Mouse (Mus musculus) gonadal fat pad, adult 2 months (tissue): ENCODE measurements at regions not wholly inside any gene's neighbourhood (a gene's known extent, or its start where the extent isn't known, plus 50 kb on each side); places are given as distances from the start of the nearest gene placed in this dataset.
A peak's percentile ranks its signal among the peaks of the same experiment; 100 is the strongest.

Source experiments
- DNase-seq: peaks from one replicate; pipeline ENCODE4 v3.0.0-alpha.2; 2012; ENCODE audit warnings: low read depth

DNA sequence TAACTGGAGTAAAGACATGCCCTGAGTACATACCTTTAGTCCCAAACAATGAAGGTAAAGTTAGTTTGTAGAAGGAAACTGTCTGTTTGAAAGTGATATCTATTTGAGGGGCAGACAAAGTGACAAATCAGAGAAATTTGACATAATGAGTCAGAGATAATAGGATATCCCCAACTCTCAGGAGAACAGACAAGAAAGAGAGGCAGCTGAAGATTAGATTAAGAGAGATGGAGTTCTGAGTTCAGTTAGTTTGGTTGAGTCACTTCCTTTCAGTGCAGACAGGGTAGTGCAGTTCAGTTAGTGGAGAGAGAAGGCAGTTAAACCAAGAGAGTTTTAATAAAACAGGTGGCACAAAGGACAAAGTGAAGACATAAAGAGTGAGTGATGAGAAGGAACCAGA, 477.4 kb upstream of the Diaph2 start:
- DNase-seq = no peak

DNA sequence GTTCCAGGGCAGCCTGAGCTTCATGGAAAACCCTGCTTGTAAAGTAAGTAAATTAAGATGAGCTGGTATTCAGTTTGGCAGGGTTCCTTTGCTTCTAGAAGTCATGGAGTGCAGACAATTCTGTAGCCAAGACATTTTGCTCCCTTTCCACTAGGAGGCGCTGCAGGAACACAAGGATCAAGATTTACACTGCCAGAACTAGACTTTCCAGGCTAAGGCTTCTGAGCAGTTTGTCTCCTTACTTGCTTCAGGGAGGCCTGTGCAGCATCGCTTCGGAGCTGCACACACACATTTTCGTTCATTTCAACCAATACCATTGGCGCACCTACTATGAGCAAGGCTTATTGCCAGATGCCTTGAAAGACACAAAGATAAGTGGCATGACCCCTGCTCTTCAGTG, 445.6 kb upstream of the Diaph2 start:
- peak; percentile 1 for DNase-seq

DNA sequence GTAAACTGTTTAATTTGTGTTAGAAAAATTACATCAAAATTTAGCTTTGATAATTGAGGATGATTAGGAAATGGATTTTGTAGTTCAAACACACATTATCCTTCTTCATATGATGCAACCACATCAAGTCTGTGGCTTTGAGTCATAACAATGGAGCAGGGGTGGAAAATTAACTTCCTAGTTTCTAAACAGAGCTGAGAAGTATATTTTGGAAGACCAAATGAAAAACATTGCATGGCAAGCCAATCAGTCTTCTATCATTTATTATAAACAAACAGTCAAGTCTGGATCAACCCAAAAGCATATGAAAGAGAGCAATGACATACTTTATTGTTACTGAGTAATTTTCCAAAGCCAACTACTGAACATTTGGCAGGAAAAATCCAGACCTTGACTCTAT, 440.2 kb upstream of the Diaph2 start:
- no peak for DNase-seq

DNA sequence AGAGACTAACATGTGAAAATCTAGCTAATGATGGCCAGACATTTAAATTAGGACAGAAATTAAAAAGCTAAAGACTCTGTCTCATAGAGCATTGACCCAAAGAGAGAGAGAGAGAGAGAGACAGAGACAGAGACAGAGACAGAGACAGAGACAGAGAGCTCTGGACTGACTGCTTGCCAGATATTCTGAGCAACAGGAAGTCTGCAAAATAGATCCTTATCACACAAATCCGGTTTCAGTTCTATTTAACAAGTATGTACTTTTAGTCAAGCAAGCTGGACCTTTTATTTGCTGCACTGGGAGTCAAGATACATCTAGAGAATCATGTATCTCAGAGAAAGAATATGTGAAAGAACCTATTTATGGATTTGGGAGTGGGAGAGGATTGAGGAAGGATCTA, 420.1 kb upstream of the Diaph2 start:
- no peak for DNase-seq

DNA sequence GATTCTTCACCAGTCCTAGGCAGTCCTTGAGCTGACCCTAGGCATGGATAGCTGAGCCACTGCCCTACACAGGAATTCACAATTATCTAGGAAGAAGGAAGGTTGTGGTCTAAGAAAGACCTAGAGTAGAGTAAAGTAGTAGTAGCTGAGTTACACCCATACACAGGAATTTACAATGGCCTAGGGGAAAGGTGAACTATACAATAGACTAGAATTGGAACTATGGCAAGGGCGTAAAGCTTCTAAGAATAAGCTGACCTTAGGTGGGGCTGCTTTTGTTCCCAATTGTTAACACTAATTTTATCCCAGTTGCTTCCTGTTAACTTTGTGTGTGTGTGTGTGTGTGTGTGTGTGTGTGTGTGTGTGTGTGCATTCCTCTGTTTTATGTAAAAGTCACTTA, 416.7 kb upstream of the Diaph2 start:
- DNase-seq = no peak
